Mouse (Mus musculus): ENCODE results near the gene Lasp1. TPM values are rescaled to one million over a fixed set of nuclear protein-coding genes. Genes with fewer than 3 reads are reported as not detected.

The Lasp1 gene
- polyA plus RNA-seq, 1 experiment from 2014 or later: 30.0 TPM

DNA sequence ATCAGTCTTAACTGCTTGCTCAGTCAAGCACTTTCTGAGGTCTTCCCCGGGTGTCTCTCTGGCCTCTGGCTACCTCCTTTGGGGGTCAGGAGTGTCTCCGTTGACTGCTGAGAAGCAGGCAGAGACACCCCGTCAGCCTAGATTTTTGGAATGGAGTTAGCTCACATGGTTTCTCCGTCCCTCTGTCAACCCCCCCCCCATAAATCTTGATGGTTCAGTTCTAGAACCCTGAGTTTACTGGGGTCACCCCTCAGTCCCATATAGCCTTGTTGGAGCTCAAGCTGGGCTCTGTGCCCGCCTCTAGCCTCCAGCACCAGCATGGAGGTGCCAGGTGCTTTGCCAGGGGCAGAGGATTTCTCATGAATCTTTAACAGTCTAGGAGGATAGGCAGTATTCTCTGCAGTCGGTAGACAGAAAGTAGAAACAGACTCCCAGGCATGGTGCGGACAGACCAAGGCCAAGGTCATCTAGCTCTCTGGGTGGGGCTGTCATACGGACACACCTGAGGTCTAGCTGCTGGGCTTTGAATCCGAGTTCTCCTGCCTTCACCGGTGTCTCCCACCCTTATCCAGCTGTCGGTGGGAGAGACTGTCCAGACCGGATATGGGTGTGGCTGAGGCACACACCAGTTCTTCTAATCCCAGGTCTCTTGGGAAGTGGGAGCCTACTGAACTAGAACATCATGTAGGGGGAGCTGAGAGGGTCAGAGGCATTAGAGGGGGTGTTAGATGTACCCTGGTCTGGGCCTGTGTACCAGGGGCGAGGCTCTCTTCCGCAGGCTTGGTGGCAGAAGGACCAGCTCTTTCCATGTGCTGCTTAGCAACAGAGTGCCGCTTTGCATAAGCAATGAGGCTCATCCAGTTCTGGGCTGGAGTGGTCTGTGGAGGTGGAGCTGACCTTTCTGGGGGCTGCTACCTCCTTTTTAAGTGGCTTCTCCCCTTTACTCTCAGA lies 7.1 kb downstream of the Lasp1 start:
- 41% methylated on average over 15 of the region's 15 CpGs for WGBS (ENCODE audit: insufficient replicate concordance)
- no peak for ATAC-seq (replicated peaks; ENCODE audit: insufficient number of reproducible peaks, low FRiP score, low TSS enrichment)
- no peak overlapping the region for H3K4me3 ChIP-seq (ENCODE audit: low read depth, low read length)
- H3K9me3 ChIP-seq (replicated peaks; ENCODE audit: control insufficient read depth, low read length): no peaks in the 10 kb centered on the region
- no peaks in the 10 kb centered on the region for H3K27me3 ChIP-seq (ENCODE audit: control insufficient read depth, insufficient read depth, low read length)
- peaks cover 3% of the 10 kb centered on the region; the same call in 1 of the 2 replicates for H3K36me3 ChIP-seq (ENCODE audit: control insufficient read depth, insufficient read depth, low read length)
- 0 out of 2 replicates have a peak overlapping the region, but pooled peaks have one; percentile 12 for H3K9ac ChIP-seq (ENCODE audit: low read depth, low read length)
- H3K4me2 ChIP-seq: peak overlapping the region; percentile 70
- peak overlapping the region; percentile 88 for H3K27ac ChIP-seq (ENCODE audit: low read depth, low read length)
- peaks cover 85% of the 10 kb centered on the region for H3K4me1 ChIP-seq (ENCODE audit: control insufficient read depth, insufficient read depth, low read length)

DNA sequence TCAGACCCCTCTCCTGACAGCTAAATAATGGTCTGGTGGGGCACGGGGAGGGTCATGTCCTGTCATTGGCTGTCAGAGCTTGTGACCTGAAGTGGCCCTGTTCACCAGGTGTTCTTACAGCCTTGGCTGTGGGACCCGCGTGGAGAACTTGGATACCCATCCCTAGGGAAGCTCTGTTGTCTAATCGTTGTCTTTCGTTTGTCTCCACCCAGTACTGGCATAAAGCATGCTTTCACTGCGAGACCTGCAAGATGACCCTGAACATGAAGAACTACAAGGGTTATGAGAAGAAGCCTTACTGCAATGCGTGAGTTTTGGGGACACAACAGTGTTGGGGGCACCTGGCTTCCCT lies 7.8 kb downstream of the Lasp1 start:
- peak overlapping the region; percentile 70 for H3K4me2 ChIP-seq
- no peak overlapping the region for H3K9ac ChIP-seq (ENCODE audit: low read depth, low read length)

DNA sequence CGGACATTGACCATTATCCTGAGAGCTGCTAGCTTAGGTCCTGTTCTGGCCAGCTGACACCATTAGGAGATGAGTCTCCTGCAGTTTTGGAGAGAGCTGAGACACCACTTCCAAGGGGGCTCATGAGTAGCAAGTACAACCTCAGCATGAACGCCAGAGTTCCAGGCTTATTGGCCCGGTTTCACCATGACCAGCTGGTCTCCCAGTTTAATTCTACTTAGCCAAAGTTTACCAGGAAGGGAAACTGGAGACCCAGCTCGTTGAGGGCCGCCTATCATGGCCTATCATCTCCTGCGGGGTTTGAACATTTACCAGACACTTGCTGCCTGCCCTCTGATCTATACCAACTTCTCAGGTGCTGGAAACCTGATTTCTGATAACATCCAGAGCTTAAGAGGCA lies 8.8 kb downstream of the Lasp1 start:
- no peak overlapping the region for H3K9ac ChIP-seq (ENCODE audit: low read depth, low read length)
- no peak for ATAC-seq (replicated peaks; ENCODE audit: insufficient number of reproducible peaks, low FRiP score, low TSS enrichment)
- peaks cover 3% of the 10 kb centered on the region; the same call in 1 of the 2 replicates for H3K36me3 ChIP-seq (ENCODE audit: control insufficient read depth, insufficient read depth, low read length)
- H3K4me2 ChIP-seq: peak overlapping the region; percentile 27; the same call in 1 of the 2 replicates
- 35% methylated on average over 6 of the region's 6 CpGs for WGBS (ENCODE audit: insufficient replicate concordance)
- H3K9me3 ChIP-seq (replicated peaks; ENCODE audit: control insufficient read depth, low read length): no peaks in the 10 kb centered on the region
- H3K4me3 ChIP-seq (ENCODE audit: low read depth, low read length): no peak overlapping the region
- peaks cover 83% of the 10 kb centered on the region for H3K4me1 ChIP-seq (ENCODE audit: control insufficient read depth, insufficient read depth, low read length)
- H3K27me3 ChIP-seq (ENCODE audit: control insufficient read depth, insufficient read depth, low read length): no peaks in the 10 kb centered on the region
- H3K27ac ChIP-seq (ENCODE audit: low read depth, low read length): peak overlapping the region; percentile 58

More for the DNA sequence above, 7.8 kb downstream of the Lasp1 start:
- Histone ChIP-seq H3K27ac (ENCODE audit: low read depth, low read length) (no peak overlapping the region), H3K9me3 (replicated peaks; ENCODE audit: control insufficient read depth, low read length) (no peaks in the 10 kb centered on the region), H3K36me3 (ENCODE audit: control insufficient read depth, insufficient read depth, low read length) (peaks cover 3% of the 10 kb centered on the region; the same call in 1 of the 2 replicates), H3K27me3 (ENCODE audit: control insufficient read depth, insufficient read depth, low read length) (no peaks in the 10 kb centered on the region), H3K4me1 (ENCODE audit: control insufficient read depth, insufficient read depth, low read length) (peaks cover 82% of the 10 kb centered on the region), H3K4me3 (ENCODE audit: low read depth, low read length) (no peak overlapping the region)
- ATAC-seq (replicated peaks; ENCODE audit: insufficient number of reproducible peaks, low FRiP score, low TSS enrichment): no peak
- WGBS (ENCODE audit: insufficient replicate concordance): 71% methylated on average over 7 of the region's 7 CpGs

DNA sequence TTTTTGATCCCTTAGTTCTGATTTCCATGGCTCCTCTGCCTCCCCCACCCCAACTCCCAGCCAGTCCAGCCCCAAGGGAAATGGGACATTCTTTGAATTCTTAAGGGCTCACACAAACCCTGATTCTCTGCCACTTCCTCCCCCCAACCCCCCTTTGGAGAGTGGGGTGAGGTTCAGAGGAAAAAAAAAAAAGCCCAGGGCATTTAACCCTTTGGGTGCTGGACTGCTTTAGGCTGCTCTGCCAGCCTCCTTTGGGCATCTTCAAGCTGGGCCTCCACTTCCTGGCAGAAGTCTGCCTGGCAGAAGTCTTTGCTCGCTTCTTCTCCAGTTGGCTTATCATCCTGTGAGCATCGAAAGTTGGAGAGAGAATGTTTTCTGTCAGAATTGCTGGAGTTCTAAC lies 9.3 kb downstream of the Lasp1 start:
- Histone ChIP-seq H3K36me3 (ENCODE audit: control insufficient read depth, insufficient read depth, low read length) (peaks cover 3% of the 10 kb centered on the region; the same call in 1 of the 2 replicates), H3K9me3 (replicated peaks; ENCODE audit: control insufficient read depth, low read length) (no peaks in the 10 kb centered on the region), H3K4me3 (ENCODE audit: low read depth, low read length) (no peak overlapping the region), H3K27me3 (ENCODE audit: control insufficient read depth, insufficient read depth, low read length) (no peaks in the 10 kb centered on the region), H3K4me2 (peak overlapping the region; percentile 27; the same call in 1 of the 2 replicates), H3K9ac (ENCODE audit: low read depth, low read length) (no peak overlapping the region), H3K27ac (ENCODE audit: low read depth, low read length) (peak overlapping the region; percentile 58), H3K4me1 (ENCODE audit: control insufficient read depth, insufficient read depth, low read length) (peaks cover 86% of the 10 kb centered on the region)
- WGBS (ENCODE audit: insufficient replicate concordance): 48% methylated on average over 2 of the region's 2 CpGs
- no peak for ATAC-seq (replicated peaks; ENCODE audit: insufficient number of reproducible peaks, low FRiP score, low TSS enrichment)

DNA sequence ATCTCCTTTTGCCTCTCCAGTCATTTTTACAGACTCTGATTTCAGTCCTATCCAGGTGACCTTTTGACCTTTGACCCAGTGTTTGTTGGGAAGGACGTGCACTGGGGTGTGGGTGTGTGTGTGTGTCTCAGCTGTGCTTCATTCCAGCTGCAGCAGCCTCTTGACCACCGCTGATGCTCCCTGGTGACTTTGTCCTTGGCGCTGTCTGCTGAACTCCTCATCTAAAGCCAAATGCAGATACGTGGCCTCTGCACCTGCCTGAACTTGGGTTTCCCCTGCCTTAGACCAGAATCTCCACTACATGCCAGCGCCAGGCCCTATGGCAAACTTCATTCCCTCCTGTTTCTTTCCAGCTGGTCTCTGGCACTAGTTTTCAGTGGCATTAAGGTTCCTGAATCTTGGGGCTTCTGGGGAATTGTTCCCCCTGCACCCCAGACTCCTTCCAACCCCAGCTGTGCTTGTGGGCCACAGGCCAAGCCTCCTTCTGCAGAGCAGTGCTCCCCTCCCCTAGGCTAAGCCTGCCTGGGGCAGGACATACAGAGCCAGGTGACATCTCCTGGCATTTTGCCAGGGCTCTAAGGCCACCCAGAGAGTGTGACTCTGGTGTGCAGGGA lies 9.9 kb downstream of the Lasp1 start:
- 39% methylated on average over 5 of the region's 5 CpGs for WGBS (ENCODE audit: insufficient replicate concordance)
- Histone ChIP-seq H3K9ac (ENCODE audit: low read depth, low read length) (peak overlapping the region; percentile 47), H3K27me3 (ENCODE audit: control insufficient read depth, insufficient read depth, low read length) (no peaks in the 10 kb centered on the region), H3K4me3 (ENCODE audit: low read depth, low read length) (no peak overlapping the region), H3K36me3 (ENCODE audit: control insufficient read depth, insufficient read depth, low read length) (peaks cover 3% of the 10 kb centered on the region; the same call in 1 of the 2 replicates), H3K4me1 (ENCODE audit: control insufficient read depth, insufficient read depth, low read length) (peaks cover 88% of the 10 kb centered on the region), H3K27ac (ENCODE audit: low read depth, low read length) (peak overlapping the region; percentile 66), H3K4me2 (no peak overlapping the region), H3K9me3 (replicated peaks; ENCODE audit: control insufficient read depth, low read length) (no peaks in the 10 kb centered on the region)
- no peak for ATAC-seq (replicated peaks; ENCODE audit: insufficient number of reproducible peaks, low FRiP score, low TSS enrichment)

DNA sequence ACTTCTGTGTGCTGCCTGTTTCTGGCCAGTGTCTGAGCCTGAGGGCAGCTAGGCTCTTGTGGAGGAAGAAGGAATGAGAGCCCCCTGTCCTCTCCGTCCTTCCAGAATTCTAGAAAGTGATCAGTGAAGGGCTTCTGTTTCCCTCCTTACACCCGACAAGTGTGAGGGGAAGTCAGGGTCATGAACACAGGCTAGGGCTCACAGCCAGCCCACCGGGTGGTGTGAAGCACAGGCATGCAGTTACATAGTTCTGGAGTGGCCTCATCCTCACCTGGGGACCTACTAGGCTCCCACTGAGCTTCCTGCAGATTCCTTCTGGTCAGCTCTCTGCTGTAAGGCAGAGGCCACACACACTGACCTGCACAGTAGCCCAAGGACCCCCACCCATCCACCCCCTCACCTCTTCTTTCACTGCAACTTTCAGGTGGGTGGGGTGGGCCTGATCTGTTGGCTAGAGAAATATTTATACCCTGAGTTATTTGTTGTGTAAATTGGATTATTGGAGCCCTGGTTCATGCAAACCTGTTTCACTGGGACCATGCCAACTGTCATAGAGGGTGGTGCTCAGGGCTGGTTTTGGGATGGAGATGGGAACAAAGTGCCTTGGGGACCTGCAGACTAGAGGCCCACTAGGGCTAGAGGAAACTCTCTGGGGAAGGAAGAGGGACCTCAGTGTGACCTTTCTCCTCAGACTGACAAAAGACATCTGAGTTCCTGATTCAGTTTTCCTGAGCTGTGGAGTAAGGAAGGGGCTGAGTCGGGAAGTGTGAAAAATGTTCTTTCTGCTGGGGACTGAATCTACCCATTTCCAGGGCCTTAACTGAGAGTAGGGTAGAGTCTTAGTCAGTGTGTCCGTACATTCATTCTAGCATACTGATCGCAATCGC lies 10.7 kb downstream of the Lasp1 start:
- H3K27me3 ChIP-seq (ENCODE audit: control insufficient read depth, insufficient read depth, low read length): no peaks in the 10 kb centered on the region
- peak overlapping the region; percentile 66 for H3K27ac ChIP-seq (ENCODE audit: low read depth, low read length)
- no peak overlapping the region for H3K4me3 ChIP-seq (ENCODE audit: low read depth, low read length)
- peak overlapping the region; percentile 47 for H3K9ac ChIP-seq (ENCODE audit: low read depth, low read length)
- 50% methylated on average over 7 of the region's 7 CpGs for WGBS (ENCODE audit: insufficient replicate concordance)
- no peak overlapping the region for H3K4me2 ChIP-seq
- H3K4me1 ChIP-seq (ENCODE audit: control insufficient read depth, insufficient read depth, low read length): peaks cover 80% of the 10 kb centered on the region
- no peak for ATAC-seq (replicated peaks; ENCODE audit: insufficient number of reproducible peaks, low FRiP score, low TSS enrichment)
- H3K36me3 ChIP-seq (ENCODE audit: control insufficient read depth, insufficient read depth, low read length): peaks cover 3% of the 10 kb centered on the region; the same call in 1 of the 2 replicates
- no peaks in the 10 kb centered on the region for H3K9me3 ChIP-seq (replicated peaks; ENCODE audit: control insufficient read depth, low read length)

DNA sequence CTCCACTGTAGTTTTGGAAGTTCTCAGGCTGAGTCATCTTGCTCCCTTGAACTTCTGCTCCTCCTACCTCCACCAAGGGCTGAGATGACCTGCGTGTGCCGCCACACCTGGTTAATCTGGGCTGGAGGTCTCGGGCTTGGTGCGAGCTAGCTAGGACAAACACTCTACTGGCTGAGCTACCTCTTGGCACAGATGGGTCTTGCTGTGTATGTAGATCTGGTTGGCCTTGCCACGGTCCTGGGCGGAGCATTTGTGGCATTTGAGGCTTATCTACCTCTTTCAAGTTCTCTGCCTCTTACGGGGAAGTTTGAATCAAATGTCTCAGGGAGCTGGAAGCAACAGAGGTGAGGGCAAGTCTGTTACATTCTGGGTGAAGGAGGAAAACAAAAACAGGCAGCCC lies 11.6 kb downstream of the Lasp1 start:
- H3K36me3 ChIP-seq (ENCODE audit: control insufficient read depth, insufficient read depth, low read length): peaks cover 3% of the 10 kb centered on the region; the same call in 1 of the 2 replicates
- no peak overlapping the region for H3K4me3 ChIP-seq (ENCODE audit: low read depth, low read length)
- ATAC-seq (replicated peaks; ENCODE audit: insufficient number of reproducible peaks, low FRiP score, low TSS enrichment): no peak
- no peaks in the 10 kb centered on the region for H3K27me3 ChIP-seq (ENCODE audit: control insufficient read depth, insufficient read depth, low read length)
- peaks cover 76% of the 10 kb centered on the region for H3K4me1 ChIP-seq (ENCODE audit: control insufficient read depth, insufficient read depth, low read length)
- H3K27ac ChIP-seq (ENCODE audit: low read depth, low read length): no peak overlapping the region
- H3K4me2 ChIP-seq: no peak overlapping the region
- H3K9ac ChIP-seq (ENCODE audit: low read depth, low read length): no peak overlapping the region
- no peaks in the 10 kb centered on the region for H3K9me3 ChIP-seq (replicated peaks; ENCODE audit: control insufficient read depth, low read length)
- WGBS (ENCODE audit: insufficient replicate concordance): 54% methylated on average over 7 of the region's 7 CpGs

DNA sequence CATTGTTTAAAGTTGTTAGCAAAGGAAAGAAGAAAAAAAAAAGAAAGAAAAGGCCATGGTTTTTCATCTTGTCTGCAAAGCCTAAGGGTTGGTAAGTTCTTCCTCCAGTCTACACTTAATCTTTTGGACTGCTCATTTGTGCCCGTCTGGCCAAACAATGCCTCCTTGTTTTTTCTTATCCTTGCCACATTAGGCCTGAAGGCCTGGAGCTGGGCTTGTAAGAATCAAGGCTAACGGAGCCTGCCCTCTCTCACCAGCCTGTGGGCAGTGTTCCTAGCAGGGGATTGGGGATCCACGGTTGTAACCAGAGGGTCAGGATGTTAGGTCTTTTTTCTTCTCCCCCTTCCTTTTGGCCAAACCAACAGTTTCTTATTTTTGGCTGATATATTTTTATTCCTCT lies 12.2 kb downstream of the Lasp1 start:
- Histone ChIP-seq H3K9ac (ENCODE audit: low read depth, low read length) (no peak overlapping the region), H3K36me3 (ENCODE audit: control insufficient read depth, insufficient read depth, low read length) (peaks cover 3% of the 10 kb centered on the region; the same call in 1 of the 2 replicates), H3K27me3 (ENCODE audit: control insufficient read depth, insufficient read depth, low read length) (no peaks in the 10 kb centered on the region), H3K4me1 (ENCODE audit: control insufficient read depth, insufficient read depth, low read length) (peaks cover 76% of the 10 kb centered on the region), H3K4me3 (ENCODE audit: low read depth, low read length) (no peak overlapping the region), H3K9me3 (replicated peaks; ENCODE audit: control insufficient read depth, low read length) (no peaks in the 10 kb centered on the region), H3K4me2 (no peak overlapping the region), H3K27ac (ENCODE audit: low read depth, low read length) (no peak overlapping the region)
- no peak for ATAC-seq (replicated peaks; ENCODE audit: insufficient number of reproducible peaks, low FRiP score, low TSS enrichment)
- whole genome bisulfite sequencing (ENCODE audit: insufficient replicate concordance): 45% methylated on average over 3 of the region's 3 CpGs

All from heart, embryonic 11.5 days (tissue).